Mouse (Mus musculus) hindbrain, postnatal 0 days (tissue): ENCODE measurements at regions not wholly inside any gene's neighbourhood (a gene's known extent, or its start where the extent isn't known, plus 50 kb on each side); places are given as distances from the start of the nearest gene placed in this dataset.

Experiments
- ATAC-seq: fragments of 200-750 bp; cut with Nextera tagmentation; 2 replicates; pipeline ENCODE4 v1.8.0; 2017; ENCODE audit warnings: mild to moderate bottlenecking, moderate TSS enrichment, moderate library complexity
- DNase-seq: peaks from one replicate; pipeline ENCODE4 v3.0.0-alpha.2; 2015; ENCODE audit warnings: low spot score
- H3K27ac ChIP-seq: fragments of 300-500 bp; sonication (generic); 2 replicates; pipeline ENCODE4 v1.5.1; 2014; ENCODE audit warnings: mild to moderate bottlenecking
- H3K27me3 ChIP-seq: fragments of 300-500 bp; sonication (generic); 2 replicates; pipeline ENCODE4 v1.6.1; 2014; ENCODE audit warnings: low read length, mixed read lengths; ENCODE audit not compliant: insufficient read depth
- H3K36me3 ChIP-seq: fragments of 300-500 bp; sonication (generic); 2 replicates; pipeline ENCODE4 v1.6.1; 2014; ENCODE audit warnings: low read length, mixed read lengths; ENCODE audit not compliant: insufficient read depth
- H3K4me1 ChIP-seq: fragments of 300-500 bp; sonication (generic); 2 replicates; pipeline ENCODE4 v1.6.1; 2014; ENCODE audit warnings: antibody characterized with exemption, low read length, mixed read lengths; ENCODE audit not compliant: insufficient read depth
- H3K4me2 ChIP-seq: fragments of 300-500 bp; sonication (generic); 2 replicates; pipeline ENCODE4 v1.6.1; 2014; ENCODE audit warnings: low read depth, mild to moderate bottlenecking, low read length, moderate library complexity, mixed read lengths
- H3K4me3 ChIP-seq: fragments of 300-500 bp; sonication (generic); 2 replicates; pipeline ENCODE4 v1.5.1; 2014; ENCODE audit warnings: low read length
- H3K9ac ChIP-seq: fragments of 300-500 bp; sonication (generic); replicated peaks from 2 replicates; pipeline ENCODE4 v1.6.1; 2014; ENCODE audit warnings: mild to moderate bottlenecking, low read length, moderate library complexity, mixed read lengths
- H3K9me3 ChIP-seq: fragments of 300-500 bp; sonication (generic); 2 replicates; pipeline ENCODE4 v1.6.1; 2016; ENCODE audit warnings: low read length, mixed read lengths
- CTCF ChIP-seq: IDR thresholded peaks from 2 replicates; pipeline ENCODE4 v1.5.1; 2016; ENCODE audit warnings: antibody characterized with exemption, control low read depth, low read depth
- WGBS: fragments of 180-500 bp; shearing (Covaris S2); extraction: QIAGEN DNeasy Blood & Tissue Kit; methylation state at CpG from one replicate; pipeline ENCODE4 v1.1.7; 2014; 5-methylcytosine and 5-hydroxymethylcytosine counted together

GRCm38 (mm10) chr1:153962161-153962720, 62.2 kb upstream of the Teddm2 start:
- peak; percentile 21 for DNase-seq
- Histone ChIP-seq H3K4me1 (no peaks in the 10 kb centered on the region), H3K4me2 (no peak overlapping the region), H3K9ac (no peak overlapping the region), H3K36me3 (no peaks in the 10 kb centered on the region), H3K9me3 (no peaks in the 10 kb centered on the region), H3K4me3 (no peak overlapping the region), H3K27ac (peak overlapping the region; percentile 59), H3K27me3 (no peaks in the 10 kb centered on the region)
- WGBS, result 38% methylated on average over 8 of the region's 8 CpGs
- no peak for TF ChIP-seq CTCF
- ATAC-seq, result 0 out of 2 replicates have a peak, but pooled peaks have one; percentile 38

GRCm38 (mm10) chr1:153963744-153964342, 63.8 kb upstream of the Teddm2 start:
- H3K9ac ChIP-seq, result no peak overlapping the region
- TF ChIP-seq CTCF, result no peak
- H3K36me3 ChIP-seq, result no peaks in the 10 kb centered on the region
- peak overlapping the region; percentile 27; the same call in 1 of the 2 replicates for H3K27ac ChIP-seq
- DNase-seq (peak; percentile 14), ATAC-seq (no peak)
- no peaks in the 10 kb centered on the region for H3K4me1 ChIP-seq
- H3K4me2 ChIP-seq, result no peak overlapping the region
- H3K4me3 ChIP-seq, result no peak overlapping the region
- no peaks in the 10 kb centered on the region for H3K27me3 ChIP-seq
- WGBS, result 53% methylated on average over 9 of the region's 9 CpGs
- no peaks in the 10 kb centered on the region for H3K9me3 ChIP-seq

- H3K4me3 ChIP-seq, result no peak overlapping the region
- 85% methylated on average over 4 of the region's 4 CpGs for WGBS
- TF ChIP-seq CTCF, result no peak
- no peaks in the 10 kb centered on the region for H3K9me3 ChIP-seq
- DNase-seq (no peak), ATAC-seq (no peak)
- no peaks in the 10 kb centered on the region for H3K36me3 ChIP-seq
- no peak overlapping the region for H3K4me2 ChIP-seq
- H3K27me3 ChIP-seq, result no peaks in the 10 kb centered on the region
- H3K4me1 ChIP-seq, result no peaks in the 10 kb centered on the region
- H3K27ac ChIP-seq, result no peak overlapping the region
- H3K9ac ChIP-seq, result no peak overlapping the region
These were observed 69.4 kb upstream of the Teddm2 start for GRCm38 (mm10) chr1:153969401-153969800.

GRCm38 (mm10) chr1:153974300-153974699, 74.3 kb upstream of the Teddm2 start:
- H3K27me3 ChIP-seq, result no peaks in the 10 kb centered on the region
- WGBS, result 52% methylated on average over 1 of the region's 1 CpGs
- ATAC-seq, result 0 out of 2 replicates have a peak, but pooled peaks have one; percentile 32

GRCm38 (mm10) chr1:153977963-153978726, 78.1 kb upstream of the Teddm2 start:
- no peaks in the 10 kb centered on the region for H3K27me3 ChIP-seq
- H3K4me3 ChIP-seq, result no peak overlapping the region
- 12% methylated on average over 5 of the region's 5 CpGs for WGBS
- DNase-seq, result peak; percentile 48
- H3K27ac ChIP-seq, result peak overlapping the region; percentile 23; the same call in 1 of the 2 replicates
- H3K9ac ChIP-seq, result no peak overlapping the region
- no peak for TF ChIP-seq CTCF
- no peaks in the 10 kb centered on the region for H3K9me3 ChIP-seq
- H3K4me1 ChIP-seq, result no peaks in the 10 kb centered on the region
- no peaks in the 10 kb centered on the region for H3K36me3 ChIP-seq
- no peak overlapping the region for H3K4me2 ChIP-seq
- peak; percentile 71 for ATAC-seq

More at GRCm38 (mm10) chr1:153974300-153974699, 74.3 kb upstream of the Teddm2 start:
- H3K4me2 ChIP-seq, result no peak overlapping the region
- H3K9me3 ChIP-seq, result no peaks in the 10 kb centered on the region
- no peaks in the 10 kb centered on the region for H3K36me3 ChIP-seq
- no peaks in the 10 kb centered on the region for H3K4me1 ChIP-seq
- H3K9ac ChIP-seq, result no peak overlapping the region
- peak; percentile 67 for DNase-seq
- H3K27ac ChIP-seq, result no peak overlapping the region; the same call in 1 of the 2 replicates
- TF ChIP-seq CTCF, result no peak
- no peak overlapping the region for H3K4me3 ChIP-seq

- Histone ChIP-seq H3K27ac (no peak overlapping the region), H3K36me3 (no peaks in the 10 kb centered on the region), H3K4me2 (no peak overlapping the region), H3K4me3 (no peak overlapping the region), H3K9me3 (no peaks in the 10 kb centered on the region), H3K27me3 (no peaks in the 10 kb centered on the region), H3K9ac (no peak overlapping the region), H3K4me1 (no peaks in the 10 kb centered on the region)
- TF ChIP-seq CTCF, result no peak
- DNase-seq (no peak), ATAC-seq (no peak)
- 59% methylated on average over 6 of the region's 6 CpGs for WGBS
These were observed 80.9 kb upstream of the Teddm2 start for GRCm38 (mm10) chr1:153980886-153981285.

GRCm38 (mm10) chr1:153985595-153985994, 85.6 kb upstream of the Teddm2 start:
- Histone ChIP-seq H3K9ac (no peak overlapping the region), H3K4me3 (no peak overlapping the region), H3K36me3 (no peaks in the 10 kb centered on the region), H3K4me2 (no peak overlapping the region), H3K9me3 (no peaks in the 10 kb centered on the region), H3K4me1 (no peaks in the 10 kb centered on the region), H3K27me3 (no peaks in the 10 kb centered on the region), H3K27ac (no peak overlapping the region)
- ATAC-seq (no peak), DNase-seq (no peak)
- no peak for TF ChIP-seq CTCF
- WGBS, result 96% methylated on average over 5 of the region's 5 CpGs
